Mouse (Mus musculus): Measurements from ENCODE around the gene Dchs1.

DNA sequence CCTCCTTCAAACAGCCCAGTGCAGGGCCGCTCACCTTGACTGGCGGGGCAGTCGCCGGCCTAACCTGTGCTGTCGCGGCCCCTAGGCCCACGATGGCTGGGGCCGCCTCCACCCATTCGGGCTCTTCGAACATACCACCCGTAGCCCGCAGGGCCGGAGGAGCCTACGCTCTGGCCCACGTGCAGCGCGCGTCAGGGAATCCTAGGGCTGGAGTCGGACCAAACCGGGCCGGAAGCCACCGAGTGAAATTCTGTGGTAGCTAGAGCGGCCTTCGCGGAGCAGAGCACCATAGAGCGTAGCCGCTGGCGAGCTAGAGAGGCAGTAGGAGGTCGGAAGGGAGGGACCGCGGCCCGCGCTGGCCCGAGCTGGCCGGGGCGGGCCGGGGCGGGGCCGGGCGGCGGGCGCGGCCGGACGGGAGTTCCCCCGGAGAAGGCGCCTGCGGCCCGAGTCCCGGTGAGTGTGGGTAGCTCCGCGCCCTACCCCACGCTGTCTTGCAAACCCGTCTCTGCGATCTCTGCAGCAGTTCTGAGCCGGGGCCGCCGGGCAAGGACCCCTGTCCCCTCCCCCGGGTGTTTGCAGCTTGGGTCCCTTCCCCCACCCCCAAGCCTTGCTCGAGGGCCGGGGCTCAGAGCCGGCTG is 51.1 kb downstream of the Dchs1 start, which contains the start of gene Ilk:
- TF ChIP-seq POLR2A (IDR thresholded peaks at IDR 0.05; ENCODE audit: low read depth, low read length) (peak; percentile 73), CTCF (IDR thresholded peaks at IDR 0.05; ENCODE audit: borderline replicate concordance, insufficient read depth, low read length) (no peak)

Data from embryonic fibroblast, embryonic 13.5 days (primary cell).